Mouse (Mus musculus) small intestine, adult 2 months (tissue): Measurements from ENCODE around the gene Gfod1. TPM values are rescaled to one million over a fixed set of nuclear protein-coding genes. Genes with fewer than 3 reads are reported as not detected.

Experiments
- H3K27ac ChIP-seq: fragments of 200-500 bp; 2 replicates; pipeline ENCODE4 v1.5.1; 2012; ENCODE audit warnings: low read depth, low read length, control low read depth, inconsistent platforms; ENCODE audit not compliant: insufficient read depth
- H3K27me3 ChIP-seq: fragments of 200-500 bp; 2 replicates; pipeline ENCODE4 v1.6.1; 2012; ENCODE audit warnings: mild to moderate bottlenecking, moderate library complexity, low read length, inconsistent platforms; ENCODE audit not compliant: control insufficient read depth, insufficient read depth
- H3K36me3 ChIP-seq: fragments of 200-500 bp; 2 replicates; pipeline ENCODE4 v1.6.1; 2012; ENCODE audit warnings: mild to moderate bottlenecking, low read length, control low read depth, inconsistent platforms; ENCODE audit not compliant: control insufficient read depth, insufficient read depth
- H3K4me1 ChIP-seq: fragments of 200-500 bp; 2 replicates; pipeline ENCODE4 v1.6.1; 2012; ENCODE audit warnings: low read length, inconsistent platforms, mixed read lengths; ENCODE audit not compliant: control insufficient read depth, insufficient read depth, insufficient read length
- H3K4me3 ChIP-seq: fragments of 200-500 bp; 2 replicates; pipeline ENCODE4 v1.5.1; 2012; ENCODE audit warnings: low read depth, mild to moderate bottlenecking, control low read depth, inconsistent platforms, low read length, moderate library complexity
- CTCF ChIP-seq: fragments of 200-500 bp; IDR thresholded peaks from 2 replicates; pipeline ENCODE4 v1.5.1; 2012; ENCODE audit warnings: low read depth, mild to moderate bottlenecking, control low read depth, inconsistent platforms, low read length, moderate library complexity, mixed read lengths; ENCODE audit not compliant: insufficient replicate concordance, insufficient read length; ENCODE audit errors: extremely low read depth
- POLR2A ChIP-seq: fragments of 200-500 bp; IDR thresholded peaks from 2 replicates; pipeline ENCODE4 v1.6.1; 2012; ENCODE audit warnings: low read depth, mild to moderate bottlenecking, control low read depth, inconsistent platforms, low read length, moderate library complexity
- WGBS: fragments of 180-500 bp; shearing (Covaris S2); methylation state at CpG from one replicate; pipeline ENCODE4 v1.1.7; 2018; 5-methylcytosine and 5-hydroxymethylcytosine counted together
- polyA plus RNA-seq: library from polyadenylated mRNA; depleted of rRNA; stranded (reverse); fragments of >200 nt; gene quantifications from 2 replicates; pipeline ENCODE4 v1.2.3, GENCODE M21; 2012

The Gfod1 gene
- polyA plus RNA-seq, 1 experiment = 4.3 TPM

DNA sequence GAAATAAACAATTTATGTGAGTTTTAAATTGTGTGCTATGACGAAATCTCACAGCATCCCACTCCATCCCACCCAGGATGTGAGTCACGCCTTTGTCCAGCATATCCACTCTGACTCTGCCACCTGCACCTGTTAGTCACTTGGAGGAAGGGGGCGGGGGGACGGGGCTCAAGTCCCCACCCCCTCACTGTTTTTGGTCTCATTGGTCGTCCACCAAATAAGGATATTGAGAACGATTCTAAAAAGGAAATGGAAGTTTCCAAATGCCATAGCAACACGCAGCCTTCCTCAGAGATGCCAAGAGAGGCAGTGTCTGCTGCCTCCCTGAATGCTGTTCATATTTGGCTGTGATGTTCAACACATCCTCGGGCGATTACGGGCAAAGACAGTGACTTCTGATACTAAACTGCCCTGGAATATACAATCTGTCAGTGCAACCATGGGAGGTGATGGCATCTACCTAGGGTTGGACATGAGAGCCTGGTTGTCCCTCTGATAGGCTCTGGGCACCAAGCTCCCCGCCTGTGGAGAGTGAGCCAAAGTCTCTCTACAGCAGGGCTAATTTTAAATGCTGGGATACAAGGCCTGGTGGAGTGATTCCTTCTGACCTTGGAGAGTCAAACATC lies 41.7 kb downstream of the Gfod1 start:
- Histone ChIP-seq H3K27ac (no peak overlapping the region), H3K36me3 (no peaks in the 10 kb centered on the region), H3K4me1 (no peaks in the 10 kb centered on the region; the same call in none of the 2 replicates), H3K4me3 (no peak overlapping the region), H3K27me3 (no peaks in the 10 kb centered on the region)
- WGBS = 76% methylated on average over 11 of the region's 11 CpGs
- no peak for TF ChIP-seq CTCF

DNA sequence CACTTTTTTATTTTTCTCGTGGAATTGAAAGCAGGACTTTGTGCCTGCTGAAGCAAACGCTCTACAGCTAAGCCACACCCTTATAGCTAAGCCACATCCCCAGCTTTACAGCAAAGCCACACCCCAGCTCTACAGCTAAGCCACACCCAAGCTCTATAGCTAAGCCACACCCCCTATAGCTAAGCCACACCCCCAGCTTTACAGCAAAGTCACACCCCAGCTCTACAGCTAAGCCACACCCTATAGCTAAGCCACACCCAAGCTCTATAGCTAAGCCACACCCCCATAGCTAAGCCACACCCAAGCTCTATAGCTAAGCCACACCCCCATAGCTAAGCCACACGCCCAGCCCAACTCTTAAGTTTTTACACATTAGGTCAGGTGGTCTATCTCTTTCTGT lies 42.7 kb downstream of the Gfod1 start:
- Histone ChIP-seq H3K27me3 (no peaks in the 10 kb centered on the region), H3K4me3 (no peak overlapping the region), H3K27ac (no peak overlapping the region), H3K36me3 (no peaks in the 10 kb centered on the region), H3K4me1 (no peaks in the 10 kb centered on the region; the same call in none of the 2 replicates)
- no peak for TF ChIP-seq POLR2A
- TF ChIP-seq CTCF = no peak
- 27% methylated on average over 3 of the region's 3 CpGs for WGBS

DNA sequence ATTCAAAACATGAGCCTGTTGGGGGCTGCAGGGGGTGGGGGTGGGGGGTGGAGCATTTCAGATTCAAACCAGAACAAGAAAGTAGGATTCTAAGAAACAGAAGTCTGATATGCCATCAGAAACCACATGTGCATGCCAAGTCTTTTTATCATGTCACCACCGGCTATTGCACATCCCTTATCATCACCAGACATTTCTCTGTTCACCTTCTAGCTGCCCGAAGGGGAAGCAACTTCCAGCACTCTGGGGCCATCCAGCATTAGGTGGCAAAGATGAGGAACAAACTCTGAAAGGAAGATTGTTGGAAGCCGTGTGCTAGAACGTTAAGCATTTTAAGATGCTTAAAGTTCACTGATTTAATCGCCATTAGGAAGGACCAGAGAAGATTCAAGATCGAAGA lies 43.2 kb downstream of the Gfod1 start:
- Histone ChIP-seq H3K36me3 (no peaks in the 10 kb centered on the region), H3K27me3 (no peaks in the 10 kb centered on the region), H3K27ac (no peak overlapping the region), H3K4me1 (no peaks in the 10 kb centered on the region; the same call in none of the 2 replicates), H3K4me3 (no peak overlapping the region)
- 83% methylated on average over 6 of the region's 6 CpGs for WGBS
- TF ChIP-seq POLR2A (no peak), CTCF (no peak)

DNA sequence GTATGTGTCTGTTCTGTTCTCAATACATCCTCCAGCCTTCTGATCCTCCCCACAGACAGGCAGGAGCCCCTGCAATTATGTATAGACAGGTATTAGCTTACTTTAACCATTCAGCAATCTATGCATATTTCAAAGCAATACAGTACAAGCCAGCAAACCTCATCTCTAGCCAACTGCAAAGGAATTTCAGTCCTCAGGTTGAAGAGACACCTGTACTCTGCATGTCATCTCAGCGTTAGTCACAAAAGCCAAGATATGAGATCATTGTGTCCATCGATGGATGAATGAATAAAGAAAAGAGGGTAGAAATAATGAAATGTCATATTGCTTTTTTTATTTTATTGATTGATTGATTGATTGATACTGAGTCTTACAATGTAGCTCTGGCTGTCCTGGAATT lies 47.5 kb downstream of the Gfod1 start:
- TF ChIP-seq CTCF (no peak), POLR2A (no peak)

DNA sequence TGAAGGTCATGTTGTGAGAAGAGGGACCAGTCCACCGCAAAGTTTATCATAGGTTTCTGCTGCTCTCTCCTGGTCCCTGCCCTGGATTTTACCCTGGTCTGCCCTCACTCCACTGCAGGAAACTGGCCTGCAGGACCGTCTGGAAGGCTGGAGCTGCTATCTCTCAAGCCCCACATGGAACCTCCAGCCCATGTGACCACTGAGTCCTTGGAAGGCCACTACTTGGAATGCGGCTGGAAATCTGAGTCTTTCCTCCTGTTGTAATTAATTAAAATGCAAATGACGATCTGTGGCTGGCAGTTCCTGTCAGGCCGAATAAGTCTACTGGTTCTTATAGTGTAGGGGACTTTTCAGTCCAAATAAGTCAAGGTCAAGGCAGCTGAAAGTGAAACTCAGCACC lies 50.4 kb downstream of the Gfod1 start:
- Histone ChIP-seq H3K4me1 (peaks cover 5% of the 10 kb centered on the region; the same call in 1 of the 2 replicates), H3K27me3 (no peaks in the 10 kb centered on the region), H3K27ac (no peak overlapping the region), H3K4me3 (no peak overlapping the region), H3K36me3 (no peaks in the 10 kb centered on the region)
- 66% methylated on average over 5 of the region's 5 CpGs for WGBS
- TF ChIP-seq CTCF (no peak), POLR2A (no peak)

More for the DNA sequence above, 47.5 kb downstream of the Gfod1 start:
- H3K4me1 ChIP-seq = peaks cover 5% of the 10 kb centered on the region; the same call in 1 of the 2 replicates
- no peak overlapping the region for H3K27ac ChIP-seq
- no peak overlapping the region for H3K4me3 ChIP-seq
- no peaks in the 10 kb centered on the region for H3K27me3 ChIP-seq
- WGBS = 90% methylated on average over 2 of the region's 2 CpGs
- H3K36me3 ChIP-seq = no peaks in the 10 kb centered on the region

DNA sequence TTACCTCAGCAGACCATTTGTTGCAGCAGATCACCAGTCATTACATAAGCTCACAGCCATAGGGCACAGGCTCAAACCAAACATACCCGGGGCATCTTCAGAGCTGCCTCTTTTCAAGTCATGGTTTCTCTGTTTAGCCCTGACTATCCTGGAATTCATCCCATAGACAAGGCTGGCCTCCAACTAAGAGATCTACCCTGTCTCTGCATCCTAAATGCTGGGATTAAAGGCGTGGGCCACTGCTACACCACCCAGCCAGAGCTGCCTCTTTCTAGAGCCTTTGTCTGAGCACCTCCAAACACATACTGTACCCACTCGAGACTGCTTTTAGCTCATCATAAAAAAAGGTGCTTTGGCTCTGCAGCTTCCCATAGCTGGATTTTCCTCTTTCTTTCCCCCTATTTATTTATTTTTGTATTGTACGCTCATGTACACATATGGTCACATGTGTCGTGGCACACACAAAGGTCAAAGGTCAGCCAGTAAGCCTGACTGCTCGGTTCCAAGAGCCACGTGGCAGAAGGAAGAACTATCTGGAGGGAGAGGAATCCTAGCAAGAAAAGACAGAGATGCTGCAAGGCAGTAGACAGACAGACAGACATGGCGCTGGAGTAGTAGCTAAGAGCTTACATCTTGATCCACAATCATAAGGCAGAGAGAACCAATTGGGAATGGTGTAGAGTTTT lies 51.7 kb downstream of the Gfod1 start:
- H3K4me1 ChIP-seq = peaks cover 5% of the 10 kb centered on the region; the same call in 1 of the 2 replicates
- no peak overlapping the region for H3K4me3 ChIP-seq
- TF ChIP-seq POLR2A (no peak), CTCF (no peak)
- WGBS = 66% methylated on average over 8 of the region's 8 CpGs
- no peaks in the 10 kb centered on the region for H3K36me3 ChIP-seq
- no peak overlapping the region for H3K27ac ChIP-seq
- no peaks in the 10 kb centered on the region for H3K27me3 ChIP-seq

DNA sequence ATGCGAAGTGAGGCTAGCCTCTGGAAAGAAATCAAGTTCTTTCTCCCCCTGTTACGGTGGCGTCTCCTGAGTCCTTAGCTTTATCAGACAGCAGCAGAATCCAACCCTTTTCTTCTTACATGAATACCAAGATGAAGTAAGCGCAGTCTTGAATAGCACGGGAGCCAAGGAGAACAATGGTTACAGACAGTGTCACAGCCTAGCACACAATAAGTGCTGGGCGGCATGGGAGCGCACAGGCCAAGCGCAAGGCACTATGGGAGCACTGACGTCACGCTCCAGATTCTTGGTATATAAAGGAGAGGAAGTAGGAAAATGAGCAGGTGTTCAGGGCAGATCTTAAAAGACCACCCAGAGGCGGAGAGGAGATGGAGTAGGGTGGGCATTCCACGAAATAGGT lies 52.6 kb downstream of the Gfod1 start:
- no peaks in the 10 kb centered on the region for H3K36me3 ChIP-seq
- peaks cover 5% of the 10 kb centered on the region; the same call in 1 of the 2 replicates for H3K4me1 ChIP-seq
- H3K4me3 ChIP-seq = no peak overlapping the region
- H3K27me3 ChIP-seq = no peaks in the 10 kb centered on the region
- TF ChIP-seq CTCF (no peak), POLR2A (no peak)
- no peak overlapping the region for H3K27ac ChIP-seq
- 93% methylated on average over 12 of the region's 12 CpGs for WGBS
